ENCODE assay signal across 21 mouse cellular contexts in the genomic region with DNA sequence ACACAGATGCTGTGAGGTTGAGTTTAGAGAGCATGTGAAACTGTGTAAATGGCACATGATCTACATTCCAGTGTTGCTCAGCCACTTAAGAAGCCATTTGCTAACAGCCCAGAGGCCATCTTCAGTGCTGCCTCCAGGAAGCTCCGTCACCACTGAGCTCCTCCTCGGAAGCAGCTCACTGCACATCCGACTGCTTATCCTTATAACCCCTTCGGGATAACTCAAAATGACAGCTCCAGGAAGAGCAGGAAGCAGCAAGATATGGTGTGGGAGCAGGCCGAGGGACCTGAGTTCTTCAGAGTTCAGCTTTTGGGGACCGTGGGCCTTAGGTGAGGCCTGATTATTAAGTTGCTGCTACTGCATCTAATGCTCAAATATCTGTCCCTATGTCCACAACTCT. TPM values are rescaled to one million over a fixed set of nuclear protein-coding genes. Genes with fewer than 3 reads are reported as not detected.
"Had no signal": no experiment of that assay in that cellular context is flagged by ENCODE, and none has a peak within 500 bp of the region (broad histone marks: within the 10 kb centered on the region; RNA-seq: fewer than 3 reads in every experiment).

No protein-coding gene starts in this region.

- DNase-seq: kidney, adult 9 months; layer of hippocampus, postnatal 36 days; lung, postnatal 14 days; lung, postnatal 4 days; midbrain, embryonic 14.5 days; right cerebral cortex, adult 18-20 months; right cerebral cortex, postnatal 14 days; right cerebral cortex, postnatal 4 days; thymus, adult 2 months; thymus, postnatal 14 days; thymus, postnatal 4 days had no signal

- H3K27me3 ChIP-seq: liver, embryonic 12.5 days; liver, embryonic 15.5 days had no signal

- H3K9ac ChIP-seq: liver, embryonic 12.5 days; liver, embryonic 15.5 days had no signal

- H3K27ac ChIP-seq: layer of hippocampus, adult 2 months; left cerebral cortex, adult 2 months; liver, embryonic 12.5 days; liver, embryonic 15.5 days; stomach, postnatal 0 days had no signal

- H3K9me3 ChIP-seq: liver, embryonic 12.5 days; liver, embryonic 15.5 days had no signal

- ATAC-seq: intestine, postnatal 0 days; liver, embryonic 12.5 days had no signal

- H3K4me2 ChIP-seq: liver, embryonic 12.5 days; liver, embryonic 15.5 days; midbrain, embryonic 11.5 days had no signal

- H3K36me3 ChIP-seq: liver, embryonic 12.5 days; liver, embryonic 15.5 days had no signal

- H3K4me3 ChIP-seq: layer of hippocampus, adult 2 months; left cerebral cortex, adult 2 months; liver, embryonic 12.5 days; liver, embryonic 15.5 days had no signal

RNA-seq across cellular contexts. Expression of gene Calr4, which starts 27.8 kb away (rescaled TPM):
- total RNA-seq: megakaryocyte progenitor cell, adult 5-6 weeks had no signal
- polyA plus RNA-seq: large intestine, adult 2 months; limb, embryonic 11.5 days; liver, embryonic 12.5 days; liver, embryonic 15.5 days; stomach, postnatal 0 days; thymus, adult 2 months had no signal
